Comparison of ENCODE assay signal across 24 mouse cellular contexts in genomic region chr3:85862886-85863285, GRCm38 (mm10). TPM values are rescaled to one million over a fixed set of nuclear protein-coding genes. Genes with fewer than 3 reads are reported as not detected.
DNase-seq lines count a peak whose midpoint lies in the region; TF ChIP-seq lines count a peak whose summit lies in the region.
"Had no signal": no experiment of that assay in that cellular context is flagged by ENCODE, and none has a peak within 500 bp of the region (broad histone marks: within the 10 kb centered on the region; RNA-seq: fewer than 3 reads in every experiment).

No protein-coding gene starts in this region.

- peaks cover 26% of the 10 kb centered on the region for H3K79me2 ChIP-seq in myocyte (ENCODE audit: control insufficient read depth, insufficient read depth)

- H3K36me3 ChIP-seq in kidney, adult 2 months (ENCODE audit: control insufficient read depth, insufficient read depth, low read length) = no peaks in the 10 kb centered on the region
- no peaks in the 10 kb centered on the region for H3K36me3 ChIP-seq in myocyte (ENCODE audit: control insufficient read depth, insufficient read depth)
- H3K36me3 ChIP-seq: embryonic facial prominence, embryonic 13.5 days; embryonic facial prominence, embryonic 15.5 days; forebrain, embryonic 10.5 days; forebrain, embryonic 12.5 days had no signal

- TF ChIP-seq CTCF in kidney, adult 2 months (conservative IDR thresholded peaks at IDR 0.05; ENCODE audit: insufficient read depth, insufficient read length, low read depth, low read length) = no peak

- intact Hi-C loops in heart, postnatal 14 days (cut with DNase I) = loop anchor here (2.0 kb wide), 1 partner anchor 24 kb away; the partner anchor contains the start of genes Glt28d2 and Gm37240

- peak overlapping the region; percentile 20 for H3K4me2 ChIP-seq in myocyte (ENCODE audit: low read depth)
- H3K4me2 ChIP-seq: embryonic facial prominence, embryonic 13.5 days; embryonic facial prominence, embryonic 15.5 days; forebrain, embryonic 12.5 days had no signal

- no peak overlapping the region for H3K4me3 ChIP-seq in kidney, adult 2 months (ENCODE audit: insufficient read depth, low read depth, low read length)
- H3K4me3 ChIP-seq in myocyte = no peak overlapping the region
- H3K4me3 ChIP-seq: embryonic facial prominence, embryonic 13.5 days; embryonic facial prominence, embryonic 15.5 days; erythroblast, embryonic 14.5 days; forebrain, embryonic 10.5 days; forebrain, embryonic 12.5 days had no signal

- TF ChIP-seq POLR2A in kidney, adult 2 months (IDR thresholded peaks at IDR 0.05; ENCODE audit: low read depth, low read length) = no peak
- no peak for TF ChIP-seq POLR2A in myocyte (IDR thresholded peaks at IDR 0.05; ENCODE audit: insufficient read length, low read depth)

- H3K27ac ChIP-seq in kidney, adult 2 months (ENCODE audit: insufficient read depth, low read depth, low read length) = no peak overlapping the region
- H3K27ac ChIP-seq: embryonic facial prominence, embryonic 13.5 days; embryonic facial prominence, embryonic 15.5 days; forebrain, embryonic 10.5 days; forebrain, embryonic 12.5 days had no signal

- DNase-seq in heart, adult 11 months = peak; percentile 74
- DNase-seq in heart, postnatal 14 days = no peak
- DNase-seq in kidney, adult 2 months = peak; percentile 21
- DNase-seq in kidney, postnatal 36 days = no peak
- peak; percentile 65 for DNase-seq in skeletal muscle tissue, adult 2 months (ENCODE audit: low read depth, low spot score)
- DNase-seq in frontal cortex, postnatal 36 days (ENCODE audit: low spot score in 2 of 2) = no peak
- DNase-seq: adrenal gland, adult 2 months; adrenal gland, postnatal 10 days; adrenal gland, postnatal 25 days; cerebellum, adult 11 months; cerebellum, adult 18-20 months; cerebellum, adult 8-10 months; cerebellum, adult 9-11 months; cerebellum, postnatal 14 days; cerebellum, postnatal 36 days; embryo, embryonic 11 days had no signal

- no peaks in the 10 kb centered on the region for H3K27me3 ChIP-seq in kidney, adult 2 months (replicated peaks; ENCODE audit: control insufficient read depth, insufficient read depth, low read length)
- no peaks in the 10 kb centered on the region for H3K27me3 ChIP-seq in myocyte (ENCODE audit: control insufficient read depth, insufficient read depth, insufficient read length)
- H3K27me3 ChIP-seq: embryonic facial prominence, embryonic 13.5 days; embryonic facial prominence, embryonic 15.5 days; forebrain, embryonic 12.5 days had no signal

- 91% methylated on average over 2 of the region's 2 CpGs for WGBS in kidney, adult 2 months

- peaks cover 7% of the 10 kb centered on the region; the same call in 1 of the 2 replicates for H3K4me1 ChIP-seq in kidney, adult 2 months (ENCODE audit: control insufficient read depth, insufficient read depth, low read length)
- H3K4me1 ChIP-seq: forebrain, embryonic 12.5 days had no signal

- no peak overlapping the region for H3ac ChIP-seq in myocyte (ENCODE audit: control insufficient read depth, insufficient read length)

TF ChIP-seq in myocyte, 11 proteins besides CTCF, POLR2A, EP300 and RAD21:
- TF ChIP-seq TCF12 (IDR thresholded peaks at IDR 0.05; ENCODE audit: insufficient read depth, poor library complexity, severe bottlenecking) (no peak), POLR2AphosphoS2 (IDR thresholded peaks at IDR 0.05; ENCODE audit: insufficient read length, low read depth) (no peak), USF1 (IDR thresholded peaks at IDR 0.05; ENCODE audit: low read depth) (no peak), E2F4 (IDR thresholded peaks at IDR 0.05; ENCODE audit: insufficient read depth) (no peak), TCF3 (IDR thresholded peaks at IDR 0.05; ENCODE audit: insufficient read length, low read depth) (no peak), MYOD1 (IDR thresholded peaks at IDR 0.05; ENCODE audit: control insufficient read depth in 1 of 3, insufficient read length in 2 of 3, low read depth in 2 of 3) (no peak), MAX (IDR thresholded peaks at IDR 0.05; ENCODE audit: low read depth) (no peak), MYOG (IDR thresholded peaks at IDR 0.05; ENCODE audit: control insufficient read depth in 1 of 3, insufficient read depth in 1 of 3, insufficient read length in 2 of 3, low read depth in 2 of 3) (no peak), REST (IDR thresholded peaks at IDR 0.05; ENCODE audit: insufficient read depth, insufficient read length) (no peak), SRF (IDR thresholded peaks at IDR 0.05; ENCODE audit: control insufficient read depth, insufficient read length, low read depth) (no peak), CEBPB (IDR thresholded peaks at IDR 0.05; ENCODE audit: insufficient read depth, poor library complexity, severe bottlenecking) (no peak)

RNA-seq across cellular contexts. Expression of gene Glt28d2, which starts 24.4 kb away (rescaled TPM):
- 1 to 10 TPM; 7.3 to 7.6 TPM for total RNA-seq in heart, postnatal 14 days (2021)
- 1.7 and 2.1 TPM in 2 replicates for polyA plus RNA-seq in kidney, adult 2 months (2012; rRNA removed)
- polyA plus RNA-seq in myocyte (2012; fragmentation: generic; extraction: Trizol) = 1.4 TPM
- total RNA-seq: common myeloid progenitor, adult 5-6 weeks; MEL had no signal

RNA-seq across cellular contexts. Expression of gene Gm37240, which starts 24.4 kb away (rescaled TPM):
- total RNA-seq in heart, postnatal 14 days (2021) = 10 to 100 TPM; 39.0 to 42.7 TPM
- polyA plus RNA-seq in kidney, adult 2 months (2012; rRNA removed) = 5.5 and 10.9 TPM in 2 replicates
- 8.7 TPM for polyA plus RNA-seq in myocyte (2012; fragmentation: generic; extraction: Trizol)
- total RNA-seq: common myeloid progenitor, adult 5-6 weeks; MEL had no signal
- polyA plus RNA-seq: erythroblast, embryonic 14.5 days had no signal

RNA-seq across cellular contexts. Expression of gene Fam160a1, which starts 45.8 kb away (rescaled TPM):
- 10 to 100 TPM; 47.7 to 50.4 TPM for total RNA-seq in heart, postnatal 14 days (2021)
- polyA plus RNA-seq in kidney, adult 2 months (2012; rRNA removed) = 8.5 and 10.3 TPM in 2 replicates
- 13.2 TPM for polyA plus RNA-seq in myocyte (2012; fragmentation: generic; extraction: Trizol)
- total RNA-seq: common myeloid progenitor, adult 5-6 weeks; MEL had no signal

Comparison
In these comparisons a context has a peak if more than half of its experiments do, and no peak if none do; other contexts are left out.
1. DNase-seq: peak in heart, adult 11 months (single experiment), kidney, adult 2 months (single experiment) and skeletal muscle tissue, adult 2 months (single experiment); none in heart, postnatal 14 days (0 of 2), kidney, postnatal 36 days (0 of 2) and frontal cortex, postnatal 36 days (0 of 2).